Mouse (Mus musculus) forebrain, embryonic 10.5 days (tissue): ENCODE data around the gene Dnah7b. TPM values are rescaled to one million over a fixed set of nuclear protein-coding genes. Genes with fewer than 3 reads are reported as not detected.
"Not testable (repeated sequence)": the region's sequence is repeated elsewhere in the genome, so short reads cannot be mapped to it uniquely, and the experiment has no call there.

Source experiments
- DNase-seq: peaks from one replicate; pipeline ENCODE4 v3.0.0-alpha.2; 2017; ENCODE audit warnings: low spot score; ENCODE audit errors: extremely low spot score
- H3K27ac ChIP-seq: fragments of 300-500 bp; sonication (generic); 2 replicates; pipeline ENCODE4 v1.5.1; 2016; ENCODE audit warnings: mild to moderate bottlenecking
- H3K27me3 ChIP-seq: fragments of 300-500 bp; sonication (generic); 2 replicates; pipeline ENCODE4 v1.6.1; 2016; ENCODE audit warnings: mild to moderate bottlenecking; ENCODE audit not compliant: poor library complexity, severe bottlenecking
- H3K36me3 ChIP-seq: fragments of 300-500 bp; sonication (generic); replicated peaks from 2 replicates; pipeline ENCODE4 v1.6.1; 2016; ENCODE audit warnings: mild to moderate bottlenecking, moderate library complexity
- H3K4me1 ChIP-seq: fragments of 300-500 bp; sonication (generic); 2 replicates; pipeline ENCODE4 v1.6.1; 2016
- H3K4me3 ChIP-seq: fragments of 300-500 bp; sonication (generic); 2 replicates; pipeline ENCODE4 v1.5.1; 2016; ENCODE audit warnings: mild to moderate bottlenecking, moderate library complexity
- H3K9me3 ChIP-seq: fragments of 300-500 bp; sonication (generic); 2 replicates; pipeline ENCODE4 v1.6.1; 2016; ENCODE audit warnings: mild to moderate bottlenecking, moderate library complexity
- WGBS: fragments of 180-500 bp; shearing (Covaris S2); methylation state at CpG from one replicate; pipeline ENCODE4 v1.1.7; 2016; 5-methylcytosine and 5-hydroxymethylcytosine counted together
- polyA plus RNA-seq: library from polyadenylated mRNA; unstranded; fragments of >200 nt; fragmentation: Nextera tagmentation; extraction: Ambion mirVana; gene quantifications from 2 replicates; pipeline ENCODE4 v1.2.1, GENCODE M21; 2016

The Dnah7b gene
- polyA plus RNA-seq, 1 experiment from 2014 or later, result 2.1 TPM

- H3K36me3 ChIP-seq, H3K27me3 ChIP-seq: not testable (repeated sequence)
- 97% methylated on average over 9 of the region's 9 CpGs for WGBS
Measured at GRCm38 (mm10) chr1:46201169-46201568, 135.1 kb downstream of the Dnah7b start.

GRCm38 (mm10) chr1:46210014-46210588 lies 144.0 kb downstream of the Dnah7b start:
- not testable (repeated sequence) for H3K4me1 ChIP-seq, H3K4me3 ChIP-seq, DNase-seq, H3K9me3 ChIP-seq, H3K27ac ChIP-seq, H3K27me3 ChIP-seq, H3K36me3 ChIP-seq
- WGBS, result 84% methylated on average over 2 of the region's 2 CpGs

More at GRCm38 (mm10) chr1:46201169-46201568, 135.1 kb downstream of the Dnah7b start:
- not testable (repeated sequence) for H3K27ac ChIP-seq, H3K4me1 ChIP-seq, H3K9me3 ChIP-seq, DNase-seq, H3K4me3 ChIP-seq

GRCm38 (mm10) chr1:46222704-46223103 lies 156.6 kb downstream of the Dnah7b start:
- H3K9me3 ChIP-seq, H3K27ac ChIP-seq, H3K4me1 ChIP-seq, H3K4me3 ChIP-seq, H3K27me3 ChIP-seq, H3K36me3 ChIP-seq, DNase-seq: not testable (repeated sequence)
- 85% methylated on average over 2 of the region's 2 CpGs for WGBS

GRCm38 (mm10) chr1:46226136-46226535 lies 160.0 kb downstream of the Dnah7b start:
- not testable (repeated sequence) for H3K27ac ChIP-seq, H3K36me3 ChIP-seq, H3K4me3 ChIP-seq, H3K9me3 ChIP-seq, DNase-seq, H3K4me1 ChIP-seq, H3K27me3 ChIP-seq

- not testable (repeated sequence) for DNase-seq, H3K27me3 ChIP-seq, H3K9me3 ChIP-seq, H3K4me3 ChIP-seq, H3K36me3 ChIP-seq, H3K4me1 ChIP-seq, H3K27ac ChIP-seq
- 71% methylated on average over 2 of the region's 2 CpGs for WGBS
Measured at GRCm38 (mm10) chr1:46268841-46269240, 202.7 kb downstream of the Dnah7b start.

- H3K27me3 ChIP-seq, result no peaks in the 10 kb centered on the region
- H3K27ac ChIP-seq, result no peak overlapping the region
- 81% methylated on average over 9 of the region's 12 CpGs for WGBS
- no peaks in the 10 kb centered on the region for H3K9me3 ChIP-seq
- no peaks in the 10 kb centered on the region for H3K36me3 ChIP-seq
- H3K4me1 ChIP-seq, result no peaks in the 10 kb centered on the region
- DNase-seq, result no peak
- H3K4me3 ChIP-seq, result no peak overlapping the region
Measured at GRCm38 (mm10) chr1:46271927-46272326, 205.8 kb downstream of the Dnah7b start.

- 75% methylated on average over 2 of the region's 2 CpGs for WGBS
- not testable (repeated sequence) for H3K36me3 ChIP-seq, H3K9me3 ChIP-seq, H3K4me3 ChIP-seq, H3K4me1 ChIP-seq, H3K27ac ChIP-seq, H3K27me3 ChIP-seq, DNase-seq
Measured at GRCm38 (mm10) chr1:46278057-46278910, 212.2 kb downstream of the Dnah7b start.

GRCm38 (mm10) chr1:46278911-46279565 lies 212.9 kb downstream of the Dnah7b start:
- H3K36me3 ChIP-seq, H3K9me3 ChIP-seq, H3K4me3 ChIP-seq, DNase-seq, H3K27me3 ChIP-seq, H3K27ac ChIP-seq, H3K4me1 ChIP-seq: not testable (repeated sequence)
- 85% methylated on average over 1 of the region's 1 CpGs for WGBS

- DNase-seq, H3K4me3 ChIP-seq, H3K36me3 ChIP-seq, H3K27ac ChIP-seq, H3K4me1 ChIP-seq, H3K9me3 ChIP-seq, H3K27me3 ChIP-seq: not testable (repeated sequence)
- 57% methylated on average over 2 of the region's 2 CpGs for WGBS
Measured at GRCm38 (mm10) chr1:46294451-46294850, 228.3 kb downstream of the Dnah7b start.

GRCm38 (mm10) chr1:46325942-46326341 lies 259.8 kb downstream of the Dnah7b start:
- H3K27me3 ChIP-seq, H3K4me3 ChIP-seq, H3K36me3 ChIP-seq, H3K4me1 ChIP-seq, H3K27ac ChIP-seq, DNase-seq, H3K9me3 ChIP-seq: not testable (repeated sequence)

- not testable (repeated sequence) for DNase-seq, H3K36me3 ChIP-seq, H3K4me1 ChIP-seq, H3K27ac ChIP-seq, H3K4me3 ChIP-seq, H3K9me3 ChIP-seq, H3K27me3 ChIP-seq
- 83% methylated on average over 3 of the region's 3 CpGs for WGBS
Measured at GRCm38 (mm10) chr1:46345301-46345700, 279.2 kb downstream of the Dnah7b start.

GRCm38 (mm10) chr1:46380641-46381040 lies 314.5 kb downstream of the Dnah7b start:
- H3K4me1 ChIP-seq, H3K9me3 ChIP-seq, H3K27me3 ChIP-seq, H3K4me3 ChIP-seq, H3K27ac ChIP-seq, DNase-seq, H3K36me3 ChIP-seq: not testable (repeated sequence)
- WGBS, result 87% methylated on average over 3 of the region's 3 CpGs

- not testable (repeated sequence) for H3K36me3 ChIP-seq, H3K4me3 ChIP-seq, H3K4me1 ChIP-seq, H3K9me3 ChIP-seq, DNase-seq, H3K27me3 ChIP-seq, H3K27ac ChIP-seq
- WGBS, result 73% methylated on average over 3 of the region's 4 CpGs
Measured at GRCm38 (mm10) chr1:46394681-46395297, 328.7 kb downstream of the Dnah7b start.
